In the genomic region with DNA sequence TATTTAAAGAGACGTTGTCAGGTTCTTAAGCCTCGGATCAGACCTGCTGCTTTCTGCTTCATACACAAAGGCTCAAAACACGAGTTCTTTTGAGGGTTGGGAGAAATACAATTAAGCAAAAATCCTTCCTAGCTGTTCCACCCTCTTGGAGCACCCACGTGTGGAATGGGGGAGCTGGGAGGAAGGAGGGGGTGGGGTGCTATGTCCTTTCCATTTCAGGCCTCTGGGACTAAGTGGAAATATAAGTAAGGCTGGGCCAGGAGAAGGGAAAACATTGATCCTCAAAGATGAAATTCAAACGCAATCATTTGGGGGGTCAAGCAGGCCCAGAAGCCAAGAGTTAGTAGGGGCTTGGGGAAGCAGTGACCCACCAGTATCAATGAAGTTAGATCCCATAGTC, we compare ENCODE assay signal across 19 mouse cellular contexts. TPM values are rescaled to one million over a fixed set of nuclear protein-coding genes. Genes with fewer than 3 reads are reported as not detected.
DNase-seq lines count a peak whose midpoint lies in the region; ATAC-seq and TF ChIP-seq lines count a peak whose summit lies in the region.
"Had no signal": no experiment of that assay in that cellular context is flagged by ENCODE, and none has a peak within 500 bp of the region (broad histone marks: within the 10 kb centered on the region; RNA-seq: fewer than 3 reads in every experiment).

No protein-coding gene starts in this region.

- WGBS in forebrain, embryonic 14.5 days = 5% methylated on average over 5 of the region's 5 CpGs
- 10% methylated on average over 5 of the region's 5 CpGs for WGBS in forebrain, embryonic 16.5 days
- 4% methylated on average over 5 of the region's 5 CpGs for WGBS in hindbrain, embryonic 10.5 days
- 7% methylated on average over 5 of the region's 5 CpGs for WGBS in hindbrain, embryonic 16.5 days
- WGBS in midbrain, embryonic 13.5 days = 3% methylated on average over 5 of the region's 5 CpGs

- no peak overlapping the region for H3K4me3 ChIP-seq in forebrain, embryonic 14.5 days (ENCODE audit: low read depth, low read length)
- no peak overlapping the region for H3K4me3 ChIP-seq in forebrain, embryonic 16.5 days (replicated peaks; ENCODE audit: low read length)
- H3K4me3 ChIP-seq in hindbrain, embryonic 10.5 days = peak overlapping the region; percentile 36; the same call in 1 of the 2 replicates
- H3K4me3 ChIP-seq in hindbrain, embryonic 16.5 days (ENCODE audit: low read length) = no peak overlapping the region
- 0 out of 2 replicates have a peak overlapping the region, but pooled peaks have one; percentile 64 for H3K4me3 ChIP-seq in cortical plate, adult 2 months (ENCODE audit: insufficient read depth, low read length)
- H3K4me3 ChIP-seq in midbrain, embryonic 13.5 days (replicated peaks) = no peak overlapping the region
- H3K4me3 ChIP-seq: myocyte had no signal

- H3K4me2 ChIP-seq in forebrain, embryonic 14.5 days (ENCODE audit: low read length) = peak overlapping the region; percentile 43; the same call in 1 of the 2 replicates
- H3K4me2 ChIP-seq in forebrain, embryonic 16.5 days (ENCODE audit: low read length) = no peak overlapping the region
- no peak overlapping the region for H3K4me2 ChIP-seq in hindbrain, embryonic 16.5 days (ENCODE audit: low read length)
- H3K4me2 ChIP-seq in midbrain, embryonic 13.5 days (replicated peaks) = peak overlapping the region; percentile 48

- H3K4me1 ChIP-seq in forebrain, embryonic 14.5 days (ENCODE audit: control insufficient read depth, insufficient read depth, low read length) = peaks cover 20% of the 10 kb centered on the region
- peaks cover 43% of the 10 kb centered on the region for H3K4me1 ChIP-seq in forebrain, embryonic 16.5 days (replicated peaks; ENCODE audit: control insufficient read depth, insufficient read depth, low read length)
- peaks cover 48% of the 10 kb centered on the region for H3K4me1 ChIP-seq in hindbrain, embryonic 10.5 days (replicated peaks)
- H3K4me1 ChIP-seq in hindbrain, embryonic 16.5 days (ENCODE audit: control insufficient read depth, insufficient read depth, low read depth, low read length) = peaks cover 37% of the 10 kb centered on the region
- peaks cover 3% of the 10 kb centered on the region for H3K4me1 ChIP-seq in cortical plate, adult 2 months (ENCODE audit: control insufficient read depth, insufficient read depth, low read length)
- H3K4me1 ChIP-seq in midbrain, embryonic 13.5 days (replicated peaks) = peaks cover 47% of the 10 kb centered on the region

- no peak for ATAC-seq in forebrain, embryonic 14.5 days
- no peak for ATAC-seq in forebrain, embryonic 16.5 days
- ATAC-seq in hindbrain, embryonic 16.5 days = no peak
- ATAC-seq in midbrain, embryonic 13.5 days = no peak
- ATAC-seq: Patski had no signal

- H3K36me3 ChIP-seq in forebrain, embryonic 14.5 days (ENCODE audit: control insufficient read depth, insufficient read depth, low read length) = 0 out of 2 replicates have a peak, but pooled peaks cover 2% of the 10 kb centered on the region
- H3K36me3 ChIP-seq in forebrain, embryonic 16.5 days (ENCODE audit: control insufficient read depth, insufficient read depth) = no peaks in the 10 kb centered on the region
- H3K36me3 ChIP-seq in hindbrain, embryonic 10.5 days = no peaks in the 10 kb centered on the region
- 0 out of 2 replicates have a peak, but pooled peaks cover 4% of the 10 kb centered on the region for H3K36me3 ChIP-seq in hindbrain, embryonic 16.5 days (ENCODE audit: control insufficient read depth, insufficient read depth, low read length)
- H3K36me3 ChIP-seq in midbrain, embryonic 13.5 days = no peaks in the 10 kb centered on the region
- H3K36me3 ChIP-seq: limb, embryonic 15.5 days; stomach, embryonic 15.5 days had no signal

- no peak for TF ChIP-seq POLR2A in cortical plate, adult 2 months (IDR thresholded peaks at IDR 0.05; ENCODE audit: extremely low read depth, insufficient read depth, low read length)

- H3K27ac ChIP-seq in forebrain, embryonic 14.5 days (ENCODE audit: low read depth, low read length) = no peak overlapping the region
- H3K27ac ChIP-seq in forebrain, embryonic 16.5 days (ENCODE audit: low read length) = no peak overlapping the region
- no peak overlapping the region for H3K27ac ChIP-seq in hindbrain, embryonic 10.5 days
- no peak overlapping the region for H3K27ac ChIP-seq in hindbrain, embryonic 16.5 days (ENCODE audit: low read depth, low read length)
- no peak overlapping the region for H3K27ac ChIP-seq in cortical plate, adult 2 months (ENCODE audit: insufficient read depth, low read length)
- H3K27ac ChIP-seq in midbrain, embryonic 13.5 days = no peak overlapping the region
- H3K27ac ChIP-seq: limb, embryonic 15.5 days; macrophage; stomach, embryonic 15.5 days had no signal

- no peak for TF ChIP-seq CTCF in cortical plate, adult 2 months (IDR thresholded peaks at IDR 0.05; ENCODE audit: extremely low read depth, insufficient read depth, low read length)

- H3K27me3 ChIP-seq in forebrain, embryonic 14.5 days (replicated peaks; ENCODE audit: control insufficient read depth, insufficient read depth, low read length) = peaks cover 73% of the 10 kb centered on the region
- peaks cover 68% of the 10 kb centered on the region for H3K27me3 ChIP-seq in forebrain, embryonic 16.5 days (replicated peaks; ENCODE audit: control insufficient read depth, insufficient read depth, low read length)
- H3K27me3 ChIP-seq in hindbrain, embryonic 10.5 days (ENCODE audit: insufficient read depth, poor library complexity, severe bottlenecking) = peaks cover 98% of the 10 kb centered on the region
- peaks cover 74% of the 10 kb centered on the region for H3K27me3 ChIP-seq in hindbrain, embryonic 16.5 days (replicated peaks; ENCODE audit: control insufficient read depth, insufficient read depth, low read length)
- peaks cover 95% of the 10 kb centered on the region for H3K27me3 ChIP-seq in midbrain, embryonic 13.5 days

- H3K9ac ChIP-seq in forebrain, embryonic 14.5 days (ENCODE audit: low read length) = no peak overlapping the region
- no peak overlapping the region for H3K9ac ChIP-seq in forebrain, embryonic 16.5 days (replicated peaks; ENCODE audit: low read depth, low read length)
- H3K9ac ChIP-seq in hindbrain, embryonic 16.5 days (ENCODE audit: low read depth, low read length) = no peak overlapping the region
- no peak overlapping the region for H3K9ac ChIP-seq in midbrain, embryonic 13.5 days (replicated peaks)
- H3K9ac ChIP-seq: limb, embryonic 15.5 days; stomach, embryonic 15.5 days had no signal

- no peak for DNase-seq in forebrain, embryonic 14.5 days (ENCODE audit: low spot score)
- no peak for DNase-seq in hindbrain, embryonic 10.5 days (ENCODE audit: low spot score)
- no peak for DNase-seq in frontal cortex, postnatal 10 days (ENCODE audit: low spot score in 2 of 2)
- no peak for DNase-seq in left cerebral cortex, adult 9 months (ENCODE audit: low spot score in 2 of 2)
- DNase-seq: cerebellum, adult 11-12 months; gastrocnemius, adult 2 months; kidney, adult 2 months; layer of hippocampus, postnatal 36 days; lung, adult 2 months; thymus, postnatal 4 days had no signal

- H3K9me3 ChIP-seq in forebrain, embryonic 14.5 days (replicated peaks; ENCODE audit: control insufficient read depth, low read length) = no peaks in the 10 kb centered on the region
- H3K9me3 ChIP-seq in forebrain, embryonic 16.5 days (ENCODE audit: control insufficient read depth, low read length) = no peaks in the 10 kb centered on the region
- H3K9me3 ChIP-seq in hindbrain, embryonic 10.5 days = no peaks in the 10 kb centered on the region
- no peaks in the 10 kb centered on the region for H3K9me3 ChIP-seq in hindbrain, embryonic 16.5 days (ENCODE audit: control insufficient read depth, low read length)
- no peaks in the 10 kb centered on the region for H3K9me3 ChIP-seq in midbrain, embryonic 13.5 days
- H3K9me3 ChIP-seq: limb, embryonic 15.5 days; stomach, embryonic 15.5 days had no signal

RNA-seq across cellular contexts. Expression of a gene that starts 2.6 kb away (rescaled TPM):
- polyA plus RNA-seq in forebrain, embryonic 14.5 days (2014; fragmentation: Nextera tagmentation; extraction: Ambion mirVana) = 0.28 and 0.41 TPM in 2 replicates
- 0.43 and 0.46 TPM in 2 replicates for polyA plus RNA-seq in forebrain, embryonic 16.5 days (2015; fragmentation: Nextera tagmentation; extraction: Ambion mirVana)
- polyA plus RNA-seq in hindbrain, embryonic 10.5 days (2016; fragmentation: Nextera tagmentation; extraction: Ambion mirVana) = not detected in 2 replicates
- 0.03 TPM in 1 of 2 replicates, not detected in the other for polyA plus RNA-seq in hindbrain, embryonic 16.5 days (2015; fragmentation: Nextera tagmentation; extraction: Ambion mirVana)
- polyA plus RNA-seq in cortical plate, adult 2 months (2012; rRNA removed) = 11.3 and 17.9 TPM in 2 replicates
- polyA plus RNA-seq in midbrain, embryonic 13.5 days (2015; fragmentation: Nextera tagmentation; extraction: Ambion mirVana) = 0.04 TPM in 1 of 2 replicates, not detected in the other
- polyA plus RNA-seq: macrophage had no signal

RNA-seq across cellular contexts. Expression of a gene that starts 27.1 kb away (rescaled TPM):
- polyA plus RNA-seq in forebrain, embryonic 14.5 days (2014; fragmentation: Nextera tagmentation; extraction: Ambion mirVana) = 0.48 and 0.57 TPM in 2 replicates
- 0.63 and 1.2 TPM in 2 replicates for polyA plus RNA-seq in forebrain, embryonic 16.5 days (2015; fragmentation: Nextera tagmentation; extraction: Ambion mirVana)
- polyA plus RNA-seq in hindbrain, embryonic 10.5 days (2016; fragmentation: Nextera tagmentation; extraction: Ambion mirVana) = 0.31 and 0.43 TPM in 2 replicates
- polyA plus RNA-seq in hindbrain, embryonic 16.5 days (2015; fragmentation: Nextera tagmentation; extraction: Ambion mirVana) = 0.88 and 1.1 TPM in 2 replicates
- 2.9 and 3.0 TPM in 2 replicates for polyA plus RNA-seq in cortical plate, adult 2 months (2012; rRNA removed)
- polyA plus RNA-seq in midbrain, embryonic 13.5 days (2015; fragmentation: Nextera tagmentation; extraction: Ambion mirVana) = 0.11 and 0.13 TPM in 2 replicates
- polyA plus RNA-seq: myocyte had no signal

RNA-seq across cellular contexts. Expression of a gene that starts 38.1 kb away (rescaled TPM):
- polyA plus RNA-seq in forebrain, embryonic 14.5 days (2014; fragmentation: Nextera tagmentation; extraction: Ambion mirVana) = 14.0 and 18.7 TPM in 2 replicates
- 26.0 and 36.4 TPM in 2 replicates for polyA plus RNA-seq in forebrain, embryonic 16.5 days (2015; fragmentation: Nextera tagmentation; extraction: Ambion mirVana)
- 0.25 and 0.90 TPM in 2 replicates for polyA plus RNA-seq in hindbrain, embryonic 10.5 days (2016; fragmentation: Nextera tagmentation; extraction: Ambion mirVana)
- 45.0 and 53.9 TPM in 2 replicates for polyA plus RNA-seq in hindbrain, embryonic 16.5 days (2015; fragmentation: Nextera tagmentation; extraction: Ambion mirVana)
- polyA plus RNA-seq in cortical plate, adult 2 months (2012; rRNA removed) = 58.0 and 63.1 TPM in 2 replicates
- polyA plus RNA-seq in midbrain, embryonic 13.5 days (2015; fragmentation: Nextera tagmentation; extraction: Ambion mirVana) = 20.1 and 21.1 TPM in 2 replicates
- polyA plus RNA-seq: macrophage had no signal

RNA-seq across cellular contexts. Expression of a gene that starts 44.4 kb away (rescaled TPM):
- polyA plus RNA-seq in forebrain, embryonic 14.5 days (2014; fragmentation: Nextera tagmentation; extraction: Ambion mirVana) = 32.1 and 33.7 TPM in 2 replicates
- 24.4 and 27.0 TPM in 2 replicates for polyA plus RNA-seq in forebrain, embryonic 16.5 days (2015; fragmentation: Nextera tagmentation; extraction: Ambion mirVana)
- 22.1 and 22.9 TPM in 2 replicates for polyA plus RNA-seq in hindbrain, embryonic 10.5 days (2016; fragmentation: Nextera tagmentation; extraction: Ambion mirVana)
- 20.2 and 20.4 TPM in 2 replicates for polyA plus RNA-seq in hindbrain, embryonic 16.5 days (2015; fragmentation: Nextera tagmentation; extraction: Ambion mirVana)
- polyA plus RNA-seq in cortical plate, adult 2 months (2012; rRNA removed) = 22.4 and 24.7 TPM in 2 replicates
- polyA plus RNA-seq in midbrain, embryonic 13.5 days (2015; fragmentation: Nextera tagmentation; extraction: Ambion mirVana) = 24.6 and 25.8 TPM in 2 replicates

Comparison
In these comparisons a context has a peak if more than half of its experiments do, and no peak if none do; other contexts are left out.
1. H3K4me2 ChIP-seq: peak in forebrain, embryonic 14.5 days (single experiment) and midbrain, embryonic 13.5 days (single experiment); none in forebrain, embryonic 16.5 days (single experiment) and hindbrain, embryonic 16.5 days (single experiment).
2. H3K4me3 ChIP-seq: peak in hindbrain, embryonic 10.5 days (single experiment) and cortical plate, adult 2 months (single experiment); none in forebrain, embryonic 14.5 days (single experiment), forebrain, embryonic 16.5 days (single experiment), hindbrain, embryonic 16.5 days (single experiment) and midbrain, embryonic 13.5 days (single experiment).